Mouse (Mus musculus): Measurements from ENCODE around the gene Idi1. TPM values are rescaled to one million over a fixed set of nuclear protein-coding genes. Genes with fewer than 3 reads are reported as not detected.

Gene Idi1
- polyA plus RNA-seq, 1 experiment = 23.6 TPM

Other genes starting within 250 kb of the Idi1 start
- gene Wdr37, start 13.6 kb upstream of the Idi1 start, polyA plus RNA-seq (2012; fragmentation: generic; extraction: Trizol) = 6.5 TPM
- 0.08 TPM for gene Gm9745, start 62.7 kb downstream of the Idi1 start, polyA plus RNA-seq (2012; fragmentation: generic; extraction: Trizol)
- gene Idi2, start 67.4 kb downstream of the Idi1 start, polyA plus RNA-seq (2012; fragmentation: generic; extraction: Trizol) = 0.13 TPM
- gene Gtpbp4, start 110.6 kb downstream of the Idi1 start, polyA plus RNA-seq (2012; fragmentation: generic; extraction: Trizol) = 27.0 TPM
- 20.3 TPM for gene Larp4b, start 208.4 kb downstream of the Idi1 start, polyA plus RNA-seq (2012; fragmentation: generic; extraction: Trizol)

All from myocyte (in vitro differentiated cells).